Mouse (Mus musculus) Patski (cell line): ENCODE measurements at regions not wholly inside any gene's neighbourhood (a gene's known extent, or its start where the extent isn't known, plus 50 kb on each side); places are given as distances from the start of the nearest gene placed in this dataset.

ENCODE experiments used
- ATAC-seq: fragments of 100-300 bp; one replicate; pipeline ENCODE4 v1.8.0; 2021
- CTCF ChIA-PET: fragments of 350-600 bp; sonication (Branson Sonifier 250); formaldehyde crosslinking; loops from one replicate; lab custom pipeline; 2022; ENCODE audit warnings: inconsistent platforms; lab: Charles Lee
- POLR2A ChIA-PET: fragments of 350-600 bp; sonication (Branson Sonifier 250); formaldehyde crosslinking; loops from one replicate; lab custom pipeline; 2022; ENCODE audit warnings: antibody characterized with exemption, inconsistent platforms; lab: Charles Lee
- DNase-seq: peaks from one replicate; pipeline ENCODE4 v3.0.0-alpha.2; 2011; ENCODE audit warnings: low read depth, low spot score
- H3K27me3 ChIP-seq: fragments of 371-371 bp; one replicate; pipeline ENCODE4 v1.5.1; 2021
- CTCF ChIP-seq: fragments of 100-300 bp; IDR thresholded peaks from one replicate; pipeline ENCODE4 v1.5.1; 2021
- in situ Hi-C: fragments of 300-500 bp; cut with MboI; formaldehyde crosslinking; loops from 3 replicates; pipeline ENCODE4 v1.11.1; 2018; ENCODE audit warnings: low pct_unique_long_range_greater_than_20kb, mixed read lengths

DNA sequence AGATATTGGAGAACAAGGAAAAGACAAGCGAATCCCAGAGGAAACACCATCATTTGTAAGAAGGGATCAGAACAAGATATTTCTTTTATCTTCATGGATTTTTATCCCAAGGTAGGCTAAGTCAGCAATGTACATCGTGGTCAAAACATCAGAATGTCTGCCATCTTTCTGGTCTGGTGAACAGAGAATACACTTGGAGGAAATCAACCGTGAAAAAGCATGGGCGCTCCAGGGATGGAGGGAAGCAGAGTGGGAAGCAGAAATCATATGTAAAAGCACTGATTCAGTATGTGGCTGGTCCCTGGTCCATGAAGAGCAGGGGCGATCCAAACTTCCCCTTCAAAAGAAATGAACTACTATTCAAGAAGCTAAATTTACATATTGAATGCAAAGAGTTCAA lies 517.0 kb upstream of the Sel1l start:
- TF ChIP-seq CTCF = no peak
- no peak for ATAC-seq
- POLR2A ChIA-PET = no interaction called here
- H3K27me3 ChIP-seq = no peaks in the 10 kb centered on the region
- in situ Hi-C loops = no loop called here
- no peak for DNase-seq
- CTCF ChIA-PET = no interaction called here

DNA sequence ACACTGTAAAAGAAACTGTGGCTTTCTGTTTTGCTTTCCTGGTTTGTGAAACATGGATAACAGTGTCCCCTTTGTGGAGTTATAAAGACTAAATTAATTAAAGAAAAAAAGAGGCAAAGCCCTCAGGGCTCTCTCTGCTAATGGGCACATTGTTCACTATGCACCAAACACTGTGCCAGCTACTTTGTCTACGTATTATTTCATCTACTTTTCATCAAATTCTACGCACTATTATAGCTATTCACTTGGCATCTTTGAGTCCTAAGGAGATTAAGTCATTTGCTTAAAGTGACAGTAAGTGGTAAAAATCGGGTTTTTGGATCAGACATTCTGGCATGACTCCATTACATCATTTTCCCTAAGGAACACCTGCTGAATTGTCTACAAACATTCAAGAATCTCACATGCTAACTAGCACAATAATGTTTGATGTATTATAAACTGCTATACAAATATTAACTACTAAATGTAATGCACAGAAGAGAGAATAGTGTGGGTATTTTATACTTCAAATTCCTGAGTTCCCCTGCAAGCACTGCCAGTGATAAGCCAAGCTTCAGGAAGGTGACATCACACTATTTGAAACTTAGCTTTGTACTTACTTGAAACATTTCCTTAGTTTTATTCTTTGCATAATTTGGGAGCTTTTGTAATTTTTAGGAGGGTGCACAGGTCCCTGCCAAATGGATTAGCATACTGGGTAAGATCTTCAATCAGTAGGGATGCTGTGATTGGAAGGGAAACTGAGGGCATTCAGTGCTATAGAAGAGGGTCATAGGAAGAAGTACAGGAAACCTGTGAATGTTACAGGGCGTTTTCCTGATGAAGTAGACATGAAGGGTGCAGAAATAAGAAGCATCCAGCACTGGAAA lies 504.7 kb upstream of the Sel1l start:
- ChIA-PET POLR2A (no interaction called here), CTCF (no interaction called here)
- ATAC-seq = no peak
- TF ChIP-seq CTCF = no peak
- in situ Hi-C loops = no loop called here
- DNase-seq = no peak
- no peaks in the 10 kb centered on the region for H3K27me3 ChIP-seq

DNA sequence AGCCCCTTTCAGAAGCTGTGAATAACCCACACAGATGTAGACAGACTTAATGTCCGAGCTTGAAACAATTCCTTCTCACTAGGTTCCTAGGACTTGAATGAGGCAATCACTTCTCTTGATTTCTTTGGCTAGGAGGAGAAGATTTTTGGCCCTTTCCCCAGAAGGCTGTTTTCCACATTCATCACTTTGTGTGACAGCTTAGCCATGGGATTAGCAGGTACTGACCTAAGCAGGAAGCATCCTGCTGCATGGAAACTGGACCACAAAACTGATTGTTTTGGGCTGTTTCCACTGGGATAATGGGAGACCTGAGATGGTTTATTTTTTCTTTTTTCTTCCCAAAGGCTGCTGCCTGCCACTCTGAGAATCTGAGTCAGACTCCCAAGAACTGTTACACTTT lies 469.3 kb upstream of the Sel1l start:
- ChIA-PET CTCF (no interaction called here), POLR2A (no interaction called here)
- ATAC-seq (no peak), DNase-seq (no peak)
- no peak for TF ChIP-seq CTCF
- no peaks in the 10 kb centered on the region for H3K27me3 ChIP-seq
- in situ Hi-C loops = no loop called here

DNA sequence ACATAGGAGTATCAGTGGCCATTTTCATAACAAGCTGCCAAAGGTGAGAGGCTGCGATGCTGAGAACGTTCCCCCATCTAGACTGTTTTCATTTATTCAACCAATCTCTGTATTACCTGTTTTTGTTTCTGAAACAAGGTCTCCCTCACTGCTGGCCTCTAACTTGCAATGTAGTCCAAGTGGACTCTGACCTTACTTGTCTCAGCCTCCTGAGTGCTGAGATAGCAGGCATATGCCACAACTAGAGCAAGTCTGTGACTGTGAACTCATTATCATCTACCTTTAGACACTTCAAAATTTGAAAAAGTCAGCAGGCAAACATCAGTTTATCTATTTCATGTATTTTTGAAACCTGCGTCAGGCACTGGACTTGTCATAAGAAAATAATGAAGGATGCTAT lies 468.7 kb upstream of the Sel1l start:
- DNase-seq (no peak), ATAC-seq (no peak)
- H3K27me3 ChIP-seq = no peaks in the 10 kb centered on the region
- CTCF ChIA-PET = no interaction called here
- in situ Hi-C loops = no loop called here
- POLR2A ChIA-PET = no interaction called here
- no peak for TF ChIP-seq CTCF

DNA sequence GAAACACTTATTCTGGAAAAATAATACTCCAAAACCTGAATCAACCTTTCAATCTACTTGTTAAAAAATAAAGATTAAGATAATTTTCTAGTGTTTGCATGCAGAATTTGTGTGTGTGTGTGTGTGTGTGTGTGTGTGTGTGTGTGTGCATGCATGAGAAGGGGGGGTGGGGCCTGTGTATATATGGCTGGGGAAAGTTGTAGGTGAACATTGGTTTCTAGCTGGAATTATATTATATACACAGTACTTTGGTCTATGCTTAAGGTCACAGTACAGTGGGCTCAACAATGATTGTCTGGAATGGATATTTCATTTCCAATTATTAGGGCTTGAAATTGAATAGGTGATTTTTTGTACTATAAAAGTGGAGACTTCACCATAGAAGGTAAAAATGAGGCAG lies 467.3 kb upstream of the Sel1l start:
- H3K27me3 ChIP-seq = no peaks in the 10 kb centered on the region
- TF ChIP-seq CTCF = no peak
- DNase-seq = no peak
- in situ Hi-C loops = no loop called here
- CTCF ChIA-PET = no interaction called here
- ATAC-seq = no peak
- POLR2A ChIA-PET = no interaction called here

DNA sequence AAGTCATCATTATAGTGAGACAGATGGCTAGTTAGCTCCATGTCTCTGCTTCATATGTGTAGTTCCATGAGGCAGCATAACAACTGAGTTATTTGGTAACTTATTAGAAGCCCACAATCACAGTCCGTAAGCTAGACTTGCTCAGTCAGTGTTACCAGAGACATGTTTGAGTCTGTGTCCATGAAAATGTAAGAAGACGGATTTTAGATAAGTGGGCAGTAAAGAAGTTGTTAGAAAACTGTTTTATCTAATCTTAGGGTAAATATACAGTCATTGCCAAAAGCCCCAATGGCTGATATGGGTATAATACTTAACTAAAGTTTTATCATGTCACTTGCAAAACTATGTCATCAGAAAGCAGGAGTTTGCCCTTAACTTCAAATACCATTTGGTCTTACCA lies 466.9 kb upstream of the Sel1l start:
- DNase-seq = no peak
- TF ChIP-seq CTCF = no peak
- no peaks in the 10 kb centered on the region for H3K27me3 ChIP-seq
- in situ Hi-C loops = no loop called here
- no peak for ATAC-seq
- ChIA-PET POLR2A (no interaction called here), CTCF (no interaction called here)

DNA sequence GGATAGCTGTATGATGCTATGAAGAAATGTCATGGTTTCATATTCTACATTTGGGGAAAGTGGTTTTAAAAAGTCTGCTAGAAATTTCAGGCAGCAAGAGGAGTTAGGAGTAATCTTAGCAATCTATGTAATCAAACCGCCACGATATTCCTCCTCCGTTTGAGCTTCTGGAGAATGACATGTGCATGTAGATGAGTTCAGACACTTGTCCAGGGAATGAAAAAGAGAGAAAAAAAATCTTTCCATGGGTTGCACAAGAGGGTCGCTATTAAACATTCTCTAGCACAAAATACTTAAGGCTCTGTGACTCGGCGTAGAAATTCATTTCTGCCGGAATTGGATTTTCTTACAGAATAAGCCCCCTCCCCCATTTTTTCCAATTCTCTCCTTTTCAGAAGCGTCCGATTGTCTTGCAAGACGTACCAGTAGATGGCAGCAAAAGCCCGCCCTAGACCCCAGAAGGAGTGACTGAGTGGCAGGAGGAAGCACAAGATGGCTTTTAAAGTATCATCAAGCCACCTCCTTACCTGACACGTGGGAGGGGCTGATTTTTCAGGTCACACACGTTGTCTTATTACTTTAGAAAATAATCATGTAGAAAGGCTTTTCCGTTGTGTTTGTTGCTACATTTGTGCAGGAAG lies 454.1 kb upstream of the Sel1l start:
- H3K27me3 ChIP-seq = peaks cover 20% of the 10 kb centered on the region
- peak; percentile 52 for TF ChIP-seq CTCF
- in situ Hi-C loops = no loop called here
- DNase-seq (no peak), ATAC-seq (no peak)
- CTCF ChIA-PET = no interaction called here
- POLR2A ChIA-PET = no interaction called here

DNA sequence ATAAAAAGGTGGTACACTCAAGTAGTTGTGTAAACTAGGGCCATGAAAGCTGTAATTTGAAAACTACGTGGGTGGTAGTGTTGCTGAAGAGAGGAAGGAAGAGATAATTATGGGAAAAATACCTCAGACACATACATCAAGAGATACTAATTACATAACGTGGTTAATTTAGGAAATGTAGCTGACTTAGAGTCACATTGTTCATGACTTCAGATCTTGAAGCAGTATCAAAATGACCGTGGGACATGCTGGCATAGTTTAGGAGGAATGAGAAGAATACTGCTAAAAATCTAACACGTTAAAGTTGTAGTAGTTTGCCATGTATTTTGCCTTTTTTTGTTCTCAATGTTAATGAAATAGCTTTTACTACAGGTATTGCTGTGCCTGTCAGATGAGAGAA lies 445.9 kb upstream of the Sel1l start:
- POLR2A ChIA-PET = no interaction called here
- ATAC-seq = no peak
- CTCF ChIA-PET = no interaction called here
- TF ChIP-seq CTCF = no peak
- DNase-seq = no peak
- H3K27me3 ChIP-seq = no peaks in the 10 kb centered on the region
- in situ Hi-C loops = no loop called here

DNA sequence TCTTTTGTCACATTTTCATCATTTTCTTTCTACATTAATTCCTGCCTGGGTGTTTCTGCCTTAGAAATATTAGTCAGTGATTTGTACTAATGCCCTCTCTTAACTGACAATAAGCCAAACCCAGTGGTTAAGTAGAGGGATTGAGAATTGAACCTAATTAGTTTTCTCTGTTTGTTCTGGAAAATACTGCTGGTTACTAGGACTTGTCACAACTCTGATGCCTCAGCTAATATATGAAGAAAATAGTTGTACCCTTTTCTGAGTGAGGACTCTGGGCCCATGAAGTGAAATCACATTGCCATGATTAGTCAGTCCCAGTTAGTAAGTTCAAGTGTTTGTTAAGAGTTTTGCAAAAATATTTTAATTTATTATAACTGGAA lies 444.4 kb upstream of the Sel1l start:
- ATAC-seq (no peak), DNase-seq (no peak)
- in situ Hi-C loops = no loop called here
- no peak for TF ChIP-seq CTCF
- ChIA-PET CTCF (no interaction called here), POLR2A (no interaction called here)
- no peaks in the 10 kb centered on the region for H3K27me3 ChIP-seq

DNA sequence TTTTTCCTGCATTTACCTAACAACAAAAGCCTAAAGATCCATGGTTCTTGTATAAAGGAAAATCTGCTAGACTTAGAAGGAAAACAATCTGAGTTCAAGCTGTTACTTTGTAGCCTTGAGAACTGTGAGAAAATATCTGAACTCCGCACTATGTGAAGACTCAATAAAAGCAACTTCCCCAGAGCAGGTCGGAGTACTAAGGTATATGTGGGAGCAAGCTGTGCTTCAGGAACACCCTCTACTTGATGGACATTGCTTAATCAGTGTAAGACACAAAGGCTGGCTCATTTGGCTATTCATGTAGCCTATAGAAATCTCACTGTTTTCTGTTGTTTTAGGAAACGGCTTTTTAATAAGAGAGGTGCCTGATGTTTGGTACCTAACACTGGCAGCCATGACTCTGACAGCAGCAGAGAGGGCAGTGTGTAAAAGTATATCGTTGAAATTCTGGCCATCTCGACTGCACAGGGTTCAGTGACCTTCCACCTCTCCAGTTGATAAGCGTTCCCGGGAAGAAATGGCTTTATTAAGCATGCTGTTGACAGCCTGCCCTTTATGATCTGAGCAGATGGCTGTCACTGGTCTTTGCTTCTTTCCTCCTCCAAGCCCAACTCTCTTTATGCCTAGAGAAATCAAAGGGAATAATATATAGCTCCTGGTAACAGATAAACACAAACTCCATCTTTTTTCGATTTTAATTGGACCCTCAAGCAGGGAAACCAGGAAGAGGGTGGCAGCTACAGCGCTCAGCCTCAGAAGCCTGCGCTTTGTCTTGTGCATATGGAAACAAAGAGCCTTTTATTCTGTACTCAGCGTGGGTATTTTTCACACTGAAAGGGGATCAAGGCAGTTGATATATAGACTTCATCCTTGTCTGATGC lies 443.7 kb upstream of the Sel1l start:
- H3K27me3 ChIP-seq = no peaks in the 10 kb centered on the region
- no peak for ATAC-seq
- ChIA-PET POLR2A (no interaction called here), CTCF (no interaction called here)
- no peak for TF ChIP-seq CTCF
- DNase-seq = no peak
- in situ Hi-C loops = no loop called here

DNA sequence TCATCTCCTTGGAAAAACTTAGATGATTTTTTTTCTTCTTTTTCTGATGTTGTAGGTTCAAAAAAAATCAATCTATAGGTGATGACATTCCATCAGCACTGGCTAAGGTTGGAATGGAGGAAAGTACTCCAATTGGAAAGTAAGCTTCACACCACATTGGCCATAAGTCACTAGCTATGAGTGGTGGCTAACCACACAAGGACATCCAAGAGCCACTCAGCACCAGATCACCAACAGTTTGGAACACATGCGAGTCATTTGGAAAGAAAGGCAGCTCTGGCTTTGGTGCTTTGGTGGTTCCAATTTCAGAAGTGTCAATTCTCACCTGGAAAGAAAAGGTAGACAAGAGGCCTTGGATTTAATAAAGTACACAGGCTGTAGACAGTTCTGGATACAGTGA lies 442.5 kb upstream of the Sel1l start:
- ATAC-seq (no peak), DNase-seq (no peak)
- ChIA-PET POLR2A (no interaction called here), CTCF (no interaction called here)
- in situ Hi-C loops = no loop called here
- no peak for TF ChIP-seq CTCF
- H3K27me3 ChIP-seq = no peaks in the 10 kb centered on the region
